Mouse (Mus musculus) embryo, embryonic 11 days (tissue): ENCODE measurements at regions not wholly inside any gene's neighbourhood (a gene's known extent, or its start where the extent isn't known, plus 50 kb on each side); places are given as distances from the start of the nearest gene placed in this dataset.

Experiments used
- DNase-seq: peaks from one replicate; pipeline ENCODE4 v3.0.0-alpha.2; 2015

DNA sequence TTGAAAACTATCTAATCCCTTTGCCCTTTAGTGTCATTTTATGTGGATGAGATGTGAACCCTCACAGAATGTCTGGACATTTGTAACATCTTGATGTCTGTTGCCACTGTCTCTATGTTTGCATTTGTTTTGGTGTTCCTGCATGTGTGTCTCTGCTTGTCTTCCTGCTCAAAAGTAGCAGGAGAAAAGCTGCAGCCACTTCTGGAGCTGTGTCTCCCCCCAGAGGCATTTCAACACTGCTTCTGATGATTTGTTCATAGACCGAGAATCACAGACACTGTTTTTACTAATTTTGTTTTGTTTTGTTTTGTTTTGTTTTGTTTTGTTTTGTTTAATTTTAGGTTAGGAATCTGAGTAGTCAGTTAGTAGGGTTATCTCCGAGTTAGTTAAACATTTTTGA is 883.8 kb downstream of the Gbe1 start:
- DNase-seq = peak; percentile 23

DNA sequence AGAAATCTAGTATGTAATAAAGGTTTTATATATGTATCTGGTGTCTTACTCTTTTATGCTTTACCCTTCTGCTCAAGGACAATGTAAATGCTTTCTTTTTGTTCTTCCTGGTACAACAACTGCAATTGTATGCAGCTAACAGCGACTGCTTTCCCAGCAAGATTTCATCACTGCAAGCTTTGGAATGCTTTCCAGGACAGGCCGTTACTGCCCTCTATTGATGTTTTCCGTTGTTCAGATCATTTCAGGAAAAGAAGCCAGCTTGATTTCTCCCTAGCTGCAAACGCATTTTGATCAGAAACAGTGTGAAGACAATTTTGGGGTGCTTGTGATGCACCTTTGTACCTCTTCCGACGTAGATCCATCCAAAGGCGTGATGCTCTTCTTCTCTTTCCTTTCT is 895.1 kb downstream of the Gbe1 start:
- peak; percentile 28 for DNase-seq

DNA sequence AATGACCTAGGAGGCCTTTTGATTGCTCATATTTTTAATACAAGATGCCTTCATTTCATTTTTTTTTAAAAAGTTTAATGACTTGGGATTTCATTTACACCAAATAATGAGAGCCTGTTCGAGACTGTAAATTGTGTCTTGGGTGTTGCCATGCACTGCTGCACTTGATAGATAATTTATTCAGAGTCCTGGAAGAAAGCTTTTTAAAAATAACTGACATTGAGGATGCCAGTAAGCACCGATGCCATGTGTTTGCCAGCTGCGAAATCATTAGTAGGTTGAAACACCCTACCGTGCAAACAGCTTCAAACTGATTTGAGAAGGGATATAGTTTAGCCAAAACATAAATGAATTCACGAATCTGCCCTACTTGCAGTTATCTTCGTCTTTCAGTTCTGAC is 910.7 kb downstream of the Gbe1 start:
- peak; percentile 6 for DNase-seq

DNA sequence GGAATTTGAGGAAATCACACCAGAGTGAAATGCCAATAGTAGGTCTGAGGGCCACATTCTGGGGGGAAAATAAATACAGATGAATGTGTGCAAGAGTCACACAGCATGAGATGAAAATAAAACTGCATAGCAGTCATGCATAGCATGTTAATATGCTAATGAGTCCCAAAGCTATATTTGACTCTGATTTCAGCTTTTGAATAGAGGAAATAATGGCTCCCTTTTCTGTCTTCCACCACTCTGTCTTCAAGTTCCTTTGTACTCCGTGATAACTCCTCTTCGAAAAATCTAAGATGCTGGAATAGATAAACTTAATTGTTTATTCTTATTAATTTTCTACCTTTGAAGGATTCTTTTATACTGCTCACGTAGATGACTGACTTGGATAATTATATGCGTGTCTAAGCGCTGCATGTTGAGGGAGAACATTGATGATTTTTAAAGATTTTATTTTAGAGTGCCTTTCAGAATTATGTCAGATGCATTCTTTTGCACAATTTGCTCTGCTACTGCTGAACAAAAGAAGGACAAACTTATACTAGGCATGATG is 916.4 kb downstream of the Gbe1 start:
- no peak for DNase-seq

DNA sequence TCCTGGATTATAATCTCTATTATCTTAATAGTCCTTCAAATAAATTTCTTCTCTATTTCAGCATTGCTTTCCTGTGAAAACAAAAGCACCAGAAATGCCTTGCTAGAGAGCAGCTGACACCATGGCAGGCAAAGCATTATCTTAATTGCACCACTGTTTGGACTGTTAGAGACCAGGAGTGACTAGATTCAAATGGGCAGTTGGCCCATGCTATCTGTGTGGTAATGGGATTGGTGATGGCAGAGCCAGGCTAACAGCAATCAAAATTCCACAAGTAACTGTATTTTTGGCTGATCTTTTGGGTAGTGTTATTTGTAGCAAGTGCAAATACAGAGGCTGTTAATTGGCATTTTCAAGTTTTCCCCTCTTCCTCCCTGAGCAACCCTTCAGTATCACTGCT is 929.3 kb downstream of the Gbe1 start:
- no peak for DNase-seq

DNA sequence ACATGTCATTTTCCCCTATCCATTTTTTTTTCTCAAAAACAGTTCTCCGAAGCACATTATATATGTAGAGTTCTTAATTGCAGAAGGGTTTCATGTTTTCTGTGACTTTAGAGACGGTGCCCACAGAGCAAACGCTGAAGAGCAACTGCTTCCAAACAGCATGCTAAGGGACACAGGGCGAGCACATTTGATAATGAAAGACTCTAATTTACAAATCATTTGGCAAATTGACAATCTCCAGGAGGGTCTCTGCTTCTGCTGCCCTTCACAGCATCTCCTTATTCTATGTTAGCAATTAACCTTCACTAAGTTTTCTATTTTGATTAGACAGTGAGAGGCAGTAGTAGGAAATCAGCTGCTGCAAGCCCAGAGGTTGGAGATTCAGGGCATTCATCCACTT is 929.7 kb downstream of the Gbe1 start:
- no peak for DNase-seq

DNA sequence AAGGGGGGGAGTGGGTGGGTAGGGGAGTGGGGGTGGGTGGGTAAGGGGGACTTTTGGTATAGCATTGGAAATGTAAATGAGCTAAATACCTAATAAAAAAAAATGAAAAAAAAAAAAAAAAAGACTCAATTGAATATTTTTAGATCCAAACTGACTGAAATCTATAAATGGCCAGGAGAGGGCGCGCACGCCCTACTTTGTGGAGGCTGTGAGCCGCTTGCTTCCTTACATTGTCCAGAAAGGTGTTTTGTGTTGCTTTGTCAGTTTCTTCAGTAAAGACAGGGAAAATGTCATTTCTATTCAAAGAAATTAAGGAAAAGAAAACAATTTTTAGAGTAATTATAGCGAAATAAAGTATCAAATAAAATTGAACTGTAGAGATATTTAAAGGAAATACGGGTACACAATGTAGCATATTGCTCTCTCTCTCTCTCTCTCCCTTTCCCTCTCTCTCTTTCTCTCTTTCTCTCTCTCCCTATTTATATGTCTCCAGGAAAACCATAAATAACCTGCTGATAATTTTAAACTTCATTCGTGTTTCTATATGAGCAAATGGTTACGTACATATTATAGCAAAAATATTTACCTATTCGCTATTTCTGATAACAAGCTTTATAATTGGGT is 933.9 kb downstream of the Gbe1 start:
- peak; percentile 87 for DNase-seq

DNA sequence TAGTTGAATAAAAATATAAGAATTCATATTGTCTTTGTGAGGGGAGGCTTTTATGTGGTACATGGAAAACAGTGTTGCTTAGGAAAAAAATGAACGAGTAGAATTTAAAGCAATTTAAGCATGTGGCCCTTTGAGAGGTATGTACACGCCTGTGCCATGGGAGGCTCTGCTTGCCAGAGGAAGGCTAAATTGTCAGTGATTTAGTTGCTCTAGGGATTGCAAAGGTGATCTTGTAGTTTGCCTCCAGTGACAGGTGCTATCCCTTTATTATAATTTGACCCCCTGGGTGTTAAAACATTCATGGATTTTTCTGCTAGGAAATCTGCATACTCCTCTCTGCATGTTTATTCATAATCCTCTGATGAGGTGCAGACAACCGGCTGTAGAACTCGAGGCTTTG is 942.0 kb downstream of the Gbe1 start:
- DNase-seq = no peak

DNA sequence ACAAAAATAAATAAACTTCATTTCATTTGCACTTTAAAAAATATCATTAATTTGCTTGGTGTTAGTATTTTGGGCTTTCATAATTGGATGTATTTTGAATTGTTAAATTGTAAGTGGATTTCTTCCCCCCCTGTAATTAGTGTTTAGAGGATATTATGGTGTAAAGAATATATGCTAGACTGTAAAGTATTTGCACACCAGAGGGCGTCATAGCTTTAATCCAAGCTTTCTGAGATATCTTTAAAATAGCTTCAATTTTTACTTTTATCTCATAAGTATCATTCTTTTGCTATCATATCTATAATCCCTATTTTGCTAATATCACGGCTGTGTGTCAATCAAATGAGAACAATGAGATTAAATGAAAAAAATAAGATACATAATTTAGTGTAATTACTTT is 942.4 kb downstream of the Gbe1 start:
- DNase-seq = peak; percentile 25

DNA sequence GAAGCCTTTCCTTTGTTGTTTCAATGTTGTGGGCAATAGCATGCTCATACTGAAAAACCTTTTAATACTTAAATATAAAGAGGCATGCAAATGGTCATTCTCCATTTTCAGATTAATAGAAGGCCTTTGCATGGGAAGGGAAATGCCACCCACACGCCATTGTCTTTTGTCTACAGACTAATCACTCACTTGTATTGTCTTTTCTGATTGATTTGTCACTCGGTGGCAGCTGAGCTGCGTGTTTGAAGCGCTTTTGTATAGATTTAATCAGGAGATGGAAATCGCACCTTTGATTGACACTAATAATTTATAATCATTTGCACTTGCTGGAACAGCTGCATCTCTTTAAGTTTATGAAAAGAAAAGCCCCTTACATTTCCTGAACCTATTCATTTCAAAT is 953.4 kb downstream of the Gbe1 start:
- peak; percentile 25 for DNase-seq
